Mouse (Mus musculus): ENCODE measurements around the gene Scfd2. TPM values are rescaled to one million over a fixed set of nuclear protein-coding genes. Genes with fewer than 3 reads are reported as not detected.

The Scfd2 gene
- total and polyA plus RNA-seq, 2 experiments from 2014 or later = 17.5 to 33.2 TPM

DNA sequence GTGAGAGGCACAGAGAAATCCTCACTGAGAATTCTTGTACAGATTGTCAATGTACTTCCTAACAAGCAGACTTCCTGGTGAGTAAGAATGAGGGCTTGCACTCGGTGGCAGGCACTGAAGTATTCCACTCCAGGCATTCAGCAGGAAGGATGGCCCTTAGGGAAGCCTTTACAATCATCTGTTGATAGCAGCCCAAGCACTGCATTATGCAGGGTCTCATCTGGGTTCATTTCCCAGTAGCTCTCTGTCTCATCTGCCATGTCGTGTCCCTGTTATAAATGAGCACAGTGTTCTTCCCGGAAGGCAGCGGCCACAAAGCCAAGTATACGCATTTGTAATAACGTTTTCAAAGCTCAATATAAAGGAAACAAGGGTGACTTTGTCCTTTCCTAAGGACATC is 48.9 kb downstream of the Scfd2 start:
- 47% methylated on average over 6 of the region's 6 CpGs for WGBS
- no peak overlapping the region for H3K4me2 ChIP-seq (ENCODE audit: low read depth, low read length, poor library complexity, severe bottlenecking)
- H3K4me3 ChIP-seq (ENCODE audit: low read depth, low read length) = no peak overlapping the region
- no peak overlapping the region for H3K9ac ChIP-seq (replicated peaks; ENCODE audit: low read length, poor library complexity, severe bottlenecking)
- H3K36me3 ChIP-seq (ENCODE audit: insufficient read depth, low read length) = no peaks in the 10 kb centered on the region
- DNase-seq (ENCODE audit: low spot score) (peak; percentile 50), ATAC-seq (ENCODE audit: low FRiP score) (peak; percentile 56; the same call in 1 of the 2 replicates)
- 0 out of 2 replicates have a peak overlapping the region, but pooled peaks have one; percentile 26 for H3K27ac ChIP-seq (ENCODE audit: low read depth, low read length)
- no peaks in the 10 kb centered on the region for H3K4me1 ChIP-seq (ENCODE audit: insufficient read depth, low read length)
- no peak for TF ChIP-seq CTCF (IDR thresholded peaks at IDR 0.05)
- no peaks in the 10 kb centered on the region for H3K9me3 ChIP-seq (ENCODE audit: low read length)
- H3K27me3 ChIP-seq (ENCODE audit: insufficient read depth, low read length) = no peaks in the 10 kb centered on the region

DNA sequence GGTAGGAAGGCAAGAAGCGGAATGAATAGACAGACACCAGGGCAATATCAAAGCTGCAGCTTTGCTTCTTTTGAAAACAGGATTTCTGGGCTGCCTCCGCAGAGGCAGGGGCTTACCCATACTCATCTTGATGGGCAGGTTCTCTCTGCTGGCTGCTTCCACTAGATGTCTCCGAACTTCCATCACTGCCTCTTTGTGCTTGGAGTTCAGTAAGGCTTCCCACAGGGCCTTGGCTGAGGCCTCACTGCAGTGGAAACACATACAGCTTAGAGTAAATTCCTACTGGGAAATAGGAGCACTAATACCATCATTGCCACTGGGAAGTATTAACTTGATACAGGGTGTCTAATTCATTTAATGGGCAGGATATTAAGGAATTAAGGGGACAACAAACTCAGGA is 49.5 kb downstream of the Scfd2 start:
- Histone ChIP-seq H3K9me3 (ENCODE audit: low read length) (no peaks in the 10 kb centered on the region), H3K4me3 (ENCODE audit: low read depth, low read length) (no peak overlapping the region), H3K9ac (replicated peaks; ENCODE audit: low read length, poor library complexity, severe bottlenecking) (no peak overlapping the region), H3K27ac (ENCODE audit: low read depth, low read length) (no peak overlapping the region), H3K4me1 (ENCODE audit: insufficient read depth, low read length) (no peaks in the 10 kb centered on the region), H3K27me3 (ENCODE audit: insufficient read depth, low read length) (no peaks in the 10 kb centered on the region), H3K4me2 (ENCODE audit: low read depth, low read length, poor library complexity, severe bottlenecking) (no peak overlapping the region), H3K36me3 (ENCODE audit: insufficient read depth, low read length) (no peaks in the 10 kb centered on the region)
- ATAC-seq (ENCODE audit: low FRiP score) = no peak
- TF ChIP-seq CTCF (IDR thresholded peaks at IDR 0.05) = peak; percentile 44
- WGBS = 41% methylated on average over 3 of the region's 3 CpGs
- peak; percentile 55 for DNase-seq (ENCODE audit: low spot score)

DNA sequence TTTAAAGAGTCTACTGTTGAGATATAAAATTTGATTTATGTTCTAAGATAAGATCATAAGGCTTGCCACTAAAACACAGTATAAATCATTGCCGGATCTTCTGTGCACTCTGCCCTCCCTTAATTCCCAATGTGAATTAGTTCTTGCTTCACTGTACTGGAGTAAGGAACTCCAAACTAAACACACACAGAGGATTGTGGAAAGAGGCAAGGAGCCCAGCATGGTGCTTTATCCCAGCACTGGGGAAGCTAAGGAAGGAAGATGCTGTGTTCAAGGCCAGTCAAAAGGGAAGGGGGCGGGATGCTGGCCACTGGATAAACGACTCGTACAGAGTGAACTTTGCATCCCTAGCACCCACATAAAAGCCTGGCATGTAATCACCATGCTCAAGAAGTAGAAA is 51.1 kb downstream of the Scfd2 start:
- H3K36me3 ChIP-seq (ENCODE audit: insufficient read depth, low read length) = no peaks in the 10 kb centered on the region
- no peak for ATAC-seq (ENCODE audit: low FRiP score)
- no peak for TF ChIP-seq CTCF (IDR thresholded peaks at IDR 0.05)
- H3K4me3 ChIP-seq (ENCODE audit: low read depth, low read length) = no peak overlapping the region
- no peak overlapping the region for H3K9ac ChIP-seq (replicated peaks; ENCODE audit: low read length, poor library complexity, severe bottlenecking)
- H3K27ac ChIP-seq (ENCODE audit: low read depth, low read length) = no peak overlapping the region
- H3K9me3 ChIP-seq (ENCODE audit: low read length) = no peaks in the 10 kb centered on the region
- DNase-seq (ENCODE audit: low spot score) = no peak
- H3K4me2 ChIP-seq (ENCODE audit: low read depth, low read length, poor library complexity, severe bottlenecking) = no peak overlapping the region
- H3K27me3 ChIP-seq (ENCODE audit: insufficient read depth, low read length) = no peaks in the 10 kb centered on the region
- no peaks in the 10 kb centered on the region for H3K4me1 ChIP-seq (ENCODE audit: insufficient read depth, low read length)
- WGBS = 83% methylated on average over 4 of the region's 4 CpGs

DNA sequence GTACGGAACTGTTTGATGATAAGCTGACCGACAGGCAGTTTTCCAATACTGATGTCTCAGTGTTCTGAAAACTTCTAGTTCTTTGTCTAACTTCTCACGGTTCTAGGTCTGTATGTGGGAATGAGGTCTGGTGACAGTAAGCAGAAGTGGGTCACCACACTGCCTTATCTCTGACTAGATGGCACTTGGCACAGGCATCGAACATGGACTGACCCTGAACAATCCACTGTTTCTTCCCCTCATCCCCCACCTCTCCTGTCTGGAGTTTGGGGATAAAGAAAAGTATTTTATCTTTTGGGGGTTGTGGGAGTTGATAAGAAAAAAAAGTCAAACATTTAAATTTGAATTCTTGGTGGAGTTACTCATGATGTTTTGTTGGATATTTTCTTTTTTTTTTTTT is 51.6 kb downstream of the Scfd2 start:
- ATAC-seq (ENCODE audit: low FRiP score) = no peak
- WGBS = 88% methylated on average over 4 of the region's 4 CpGs

DNA sequence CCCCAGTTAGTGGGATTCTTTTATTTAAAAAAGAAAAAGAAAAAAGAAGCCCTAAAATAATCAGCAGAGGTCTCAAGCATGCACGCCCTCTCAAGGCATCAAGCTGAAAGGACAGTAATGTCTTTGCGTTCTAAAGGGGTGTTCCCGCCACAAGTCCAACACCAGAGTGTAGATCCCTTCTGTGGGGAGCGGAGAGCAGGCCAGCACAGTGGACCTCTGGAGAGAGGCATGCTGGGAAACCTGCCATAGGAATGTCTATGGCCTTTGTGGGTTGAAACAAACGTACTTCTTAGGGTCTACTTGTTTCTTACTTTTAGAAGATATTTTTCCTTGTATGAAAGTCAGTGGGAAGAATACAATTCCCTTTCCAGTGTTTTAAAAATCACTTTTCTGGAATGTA is 52.4 kb downstream of the Scfd2 start:
- no peaks in the 10 kb centered on the region for H3K27me3 ChIP-seq (ENCODE audit: insufficient read depth, low read length)
- H3K4me3 ChIP-seq (ENCODE audit: low read depth, low read length) = no peak overlapping the region
- H3K9me3 ChIP-seq (ENCODE audit: low read length) = no peaks in the 10 kb centered on the region
- no peak overlapping the region for H3K4me2 ChIP-seq (ENCODE audit: low read depth, low read length, poor library complexity, severe bottlenecking)
- WGBS = 83% methylated on average over 5 of the region's 5 CpGs
- H3K4me1 ChIP-seq (ENCODE audit: insufficient read depth, low read length) = no peaks in the 10 kb centered on the region
- DNase-seq (ENCODE audit: low spot score) (no peak), ATAC-seq (ENCODE audit: low FRiP score) (no peak)
- TF ChIP-seq CTCF (IDR thresholded peaks at IDR 0.05) = no peak
- H3K9ac ChIP-seq (replicated peaks; ENCODE audit: low read length, poor library complexity, severe bottlenecking) = no peak overlapping the region
- no peaks in the 10 kb centered on the region for H3K36me3 ChIP-seq (ENCODE audit: insufficient read depth, low read length)
- H3K27ac ChIP-seq (ENCODE audit: low read depth, low read length) = no peak overlapping the region

More for the DNA sequence above, 51.6 kb downstream of the Scfd2 start:
- no peak overlapping the region for H3K27ac ChIP-seq (ENCODE audit: low read depth, low read length)
- H3K36me3 ChIP-seq (ENCODE audit: insufficient read depth, low read length) = no peaks in the 10 kb centered on the region
- no peak for TF ChIP-seq CTCF (IDR thresholded peaks at IDR 0.05)
- no peaks in the 10 kb centered on the region for H3K9me3 ChIP-seq (ENCODE audit: low read length)
- no peak overlapping the region for H3K4me3 ChIP-seq (ENCODE audit: low read depth, low read length)
- H3K27me3 ChIP-seq (ENCODE audit: insufficient read depth, low read length) = no peaks in the 10 kb centered on the region
- no peak overlapping the region for H3K4me2 ChIP-seq (ENCODE audit: low read depth, low read length, poor library complexity, severe bottlenecking)
- no peaks in the 10 kb centered on the region for H3K4me1 ChIP-seq (ENCODE audit: insufficient read depth, low read length)
- no peak for DNase-seq (ENCODE audit: low spot score)
- H3K9ac ChIP-seq (replicated peaks; ENCODE audit: low read length, poor library complexity, severe bottlenecking) = no peak overlapping the region

DNA sequence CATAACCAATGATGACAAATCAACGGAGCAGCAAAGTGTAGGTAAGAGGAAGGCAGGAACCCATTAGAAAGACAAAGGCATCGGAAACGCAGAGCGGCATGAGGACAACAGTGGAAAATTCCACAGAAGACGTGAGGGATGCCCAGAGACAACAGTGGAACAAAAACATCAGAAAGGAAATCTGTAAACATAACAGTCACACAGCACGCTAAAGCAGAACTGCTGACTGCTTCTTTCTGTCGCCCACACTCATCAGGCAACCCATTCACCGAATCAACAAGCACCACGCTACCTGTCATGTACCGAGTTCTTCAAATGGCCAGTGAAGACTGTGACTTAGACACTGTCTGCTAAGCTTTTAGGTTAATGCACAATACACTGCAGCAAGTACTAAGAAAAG is 55.0 kb downstream of the Scfd2 start:
- no peak for ATAC-seq (ENCODE audit: low FRiP score)
- DNase-seq (ENCODE audit: low spot score) = no peak
- Histone ChIP-seq H3K4me3 (ENCODE audit: low read depth, low read length) (no peak overlapping the region), H3K27me3 (ENCODE audit: insufficient read depth, low read length) (no peaks in the 10 kb centered on the region), H3K9me3 (ENCODE audit: low read length) (no peaks in the 10 kb centered on the region), H3K9ac (replicated peaks; ENCODE audit: low read length, poor library complexity, severe bottlenecking) (no peak overlapping the region), H3K27ac (ENCODE audit: low read depth, low read length) (no peak overlapping the region), H3K4me2 (ENCODE audit: low read depth, low read length, poor library complexity, severe bottlenecking) (no peak overlapping the region), H3K36me3 (ENCODE audit: insufficient read depth, low read length) (no peaks in the 10 kb centered on the region), H3K4me1 (ENCODE audit: insufficient read depth, low read length) (no peaks in the 10 kb centered on the region)
- no peak for TF ChIP-seq CTCF (IDR thresholded peaks at IDR 0.05)
- WGBS = 85% methylated on average over 10 of the region's 10 CpGs

All from midbrain, postnatal 0 days (tissue).